Mouse (Mus musculus): ENCODE data around the gene Cox17.

DNA sequence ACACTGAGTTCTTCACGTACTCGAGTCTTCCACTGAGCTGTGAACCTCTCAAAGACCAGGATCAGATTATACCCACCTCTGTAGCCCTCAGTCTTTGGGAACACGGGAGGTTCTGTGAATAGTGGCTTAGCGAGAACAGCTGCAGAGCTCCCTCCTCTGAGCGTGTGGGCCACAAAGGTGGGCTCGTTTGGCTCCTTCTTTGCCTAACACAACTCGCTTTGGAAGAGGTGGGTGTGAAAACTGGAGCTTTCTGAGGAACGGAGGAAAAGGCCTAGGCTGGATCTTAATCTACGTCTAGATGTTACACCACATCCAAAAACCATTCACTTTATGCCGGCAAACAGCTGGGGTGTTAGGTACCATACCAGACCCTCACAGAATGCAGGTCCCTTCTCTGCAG is 18.6 kb downstream of the Cox17 start:
- TF ChIP-seq CTCF (IDR thresholded peaks at IDR 0.05): no peak
- no peak for TF ChIP-seq POLR2A (IDR thresholded peaks at IDR 0.05; ENCODE audit: insufficient read depth, low read depth, low read length)
- TF ChIP-seq EP300 (IDR thresholded peaks at IDR 0.05; ENCODE audit: insufficient read depth, low read depth, low read length): no peak

Measured in heart, adult 2 months (tissue).